Mouse (Mus musculus) stomach, postnatal 0 days (tissue): ENCODE measurements around the gene Spata22. TPM values are rescaled to one million over a fixed set of nuclear protein-coding genes. Genes with fewer than 3 reads are reported as not detected.

Source experiments
- ATAC-seq: fragments of 200-750 bp; cut with Nextera tagmentation; 2 replicates; pipeline ENCODE4 v1.8.0; 2017; ENCODE audit not compliant: low FRiP score, low TSS enrichment
- DNase-seq: peaks from one replicate; pipeline ENCODE4 v3.0.0-alpha.2; 2016; ENCODE audit warnings: low spot score
- H3K27ac ChIP-seq: fragments of 300-500 bp; sonication (generic); replicated peaks from 2 replicates; pipeline ENCODE4 v1.5.1; 2014; ENCODE audit warnings: mild to moderate bottlenecking, control low read depth
- H3K27me3 ChIP-seq: fragments of 300-500 bp; sonication (generic); 2 replicates; pipeline ENCODE4 v1.6.1; 2014; ENCODE audit warnings: low read length; ENCODE audit not compliant: control insufficient read depth, insufficient read depth
- H3K36me3 ChIP-seq: fragments of 300-500 bp; sonication (generic); 2 replicates; pipeline ENCODE4 v1.6.1; 2014; ENCODE audit warnings: low read length, mixed read lengths; ENCODE audit not compliant: control insufficient read depth, insufficient read depth
- H3K4me1 ChIP-seq: fragments of 300-500 bp; sonication (generic); replicated peaks from 2 replicates; pipeline ENCODE4 v1.6.1; 2014; ENCODE audit warnings: antibody characterized with exemption; ENCODE audit not compliant: control insufficient read depth, insufficient read depth
- H3K4me2 ChIP-seq: fragments of 300-500 bp; sonication (generic); replicated peaks from 2 replicates; pipeline ENCODE4 v1.6.1; 2014; ENCODE audit warnings: low read depth, mild to moderate bottlenecking, control low read depth, moderate library complexity
- H3K4me3 ChIP-seq: fragments of 300-500 bp; sonication (generic); 2 replicates; pipeline ENCODE4 v1.5.1; 2014; ENCODE audit warnings: low read depth, low read length, control low read depth
- H3K9ac ChIP-seq: fragments of 300-500 bp; sonication (generic); 2 replicates; pipeline ENCODE4 v1.6.1; 2014; ENCODE audit warnings: mild to moderate bottlenecking, low read length, control low read depth, mixed read lengths
- H3K9me3 ChIP-seq: fragments of 300-500 bp; sonication (generic); 2 replicates; pipeline ENCODE4 v1.6.1; 2016; ENCODE audit warnings: low read length; ENCODE audit not compliant: control insufficient read depth
- CTCF ChIP-seq: IDR thresholded peaks from 2 replicates; pipeline ENCODE4 v1.5.1; 2016; ENCODE audit warnings: antibody characterized with exemption, low read depth, mild to moderate bottlenecking, moderate library complexity
- EP300 ChIP-seq: optimal IDR thresholded peaks from 2 replicates; pipeline ENCODE3; 2016; ENCODE audit warnings: antibody characterized with exemption
- WGBS: fragments of 180-500 bp; shearing (Covaris S2); extraction: QIAGEN DNeasy Blood & Tissue Kit; methylation state at CpG from one replicate; pipeline ENCODE4 v1.1.7; 2014; 5-methylcytosine and 5-hydroxymethylcytosine counted together
- polyA plus RNA-seq: library from polyadenylated mRNA; unstranded; fragments of >200 nt; fragmentation: Nextera tagmentation; extraction: Ambion mirVana; gene quantifications from 2 replicates; pipeline ENCODE4 v1.2.1, GENCODE M21; 2015

Spata22 gene
- polyA plus RNA-seq, 1 experiment from 2014 or later, result not detected

DNA sequence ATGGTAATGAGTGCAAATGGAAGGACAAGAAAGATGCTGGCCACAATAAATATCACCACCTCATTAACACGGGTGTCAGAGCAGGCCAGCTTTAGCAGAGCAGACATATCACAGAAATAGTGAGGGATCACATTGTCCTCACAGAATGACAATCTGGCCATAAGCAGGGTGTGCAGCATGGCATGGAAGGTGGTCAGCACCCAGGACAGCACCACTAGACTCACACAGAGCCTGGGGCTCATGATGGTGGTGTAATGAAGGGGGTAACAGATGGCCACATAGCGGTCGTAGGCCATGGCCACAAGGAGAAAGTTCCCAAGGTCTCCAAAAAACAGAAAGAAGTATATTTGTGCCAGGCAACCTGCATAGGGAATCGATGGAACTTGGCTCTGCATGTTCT, 65.8 kb downstream of the Spata22 start:
- no peak for ATAC-seq
- WGBS, result 60% methylated on average over 4 of the region's 4 CpGs
- no peaks in the 10 kb centered on the region for H3K27me3 ChIP-seq
- H3K27ac ChIP-seq, result no peak overlapping the region
- H3K9ac ChIP-seq, result no peak overlapping the region
- no peak overlapping the region for H3K4me2 ChIP-seq
- H3K4me3 ChIP-seq, result no peak overlapping the region
- no peaks in the 10 kb centered on the region for H3K9me3 ChIP-seq
- DNase-seq, result no peak
- H3K4me1 ChIP-seq, result no peaks in the 10 kb centered on the region
- TF ChIP-seq CTCF (no peak), EP300 (no peak)
- no peaks in the 10 kb centered on the region for H3K36me3 ChIP-seq

Other genes with a start within 250 kb of the Spata22 start
- 0.13 and 0.15 TPM in 2 replicates for gene Itgae, start 239.2 kb upstream of the Spata22 start, polyA plus RNA-seq
- 2.7 and 3.6 TPM in 2 replicates for gene Haspin, start 191.4 kb upstream of the Spata22 start, polyA plus RNA-seq
- gene P2rx5, start 169.3 kb upstream of the Spata22 start, polyA plus RNA-seq, result 0.44 and 0.48 TPM in 2 replicates
- gene Emc6, start 152.7 kb upstream of the Spata22 start, polyA plus RNA-seq, result 125 and 132 TPM in 2 replicates
- 176 and 184 TPM in 2 replicates for gene Tax1bp3, start 152.7 kb upstream of the Spata22 start, polyA plus RNA-seq
- 15.9 and 17.4 TPM in 2 replicates for gene Ctns, start 130.7 kb upstream of the Spata22 start, polyA plus RNA-seq
- gene Shpk, start 130.3 kb upstream of the Spata22 start, polyA plus RNA-seq, result 3.4 and 4.0 TPM in 2 replicates
- 0.02 and 0.08 TPM in 2 replicates for gene Trpv1, start 95.4 kb upstream of the Spata22 start, polyA plus RNA-seq
- 0.57 and 0.61 TPM in 2 replicates for gene Trpv3, start 62.4 kb upstream of the Spata22 start, polyA plus RNA-seq
- gene Aspa, start 145 bp upstream of the Spata22 start, polyA plus RNA-seq, result 2.7 and 3.3 TPM in 2 replicates
- gene Gm49340, start within 50 bp of the Spata22 start, polyA plus RNA-seq, result not detected in 2 replicates
- 0.06 TPM in 1 of 2 replicates, not detected in the other for gene Olfr20, start 21.0 kb downstream of the Spata22 start, polyA plus RNA-seq
- gene Olfr376, start 41.5 kb downstream of the Spata22 start, polyA plus RNA-seq, result not detected in 2 replicates
- gene Olfr1, start 69.9 kb downstream of the Spata22 start, polyA plus RNA-seq, result not detected in 2 replicates
- not detected in 2 replicates for gene Olfr378, start 98.7 kb downstream of the Spata22 start, polyA plus RNA-seq
- not detected in 2 replicates for gene Olfr380, start 127.8 kb downstream of the Spata22 start, polyA plus RNA-seq
- gene Olfr381, start 161.9 kb downstream of the Spata22 start, polyA plus RNA-seq, result not detected in 2 replicates
- not detected in 2 replicates for gene Olfr382, start 187.5 kb downstream of the Spata22 start, polyA plus RNA-seq